ENCODE assay signal across 14 mouse cellular contexts in genomic region chr4:138213861-138214260, GRCm38 (mm10). TPM values are rescaled to one million over a fixed set of nuclear protein-coding genes. Genes with fewer than 3 reads are reported as not detected.
A peak's percentile ranks its signal among the peaks of the same experiment; 100 is the strongest.
DNase-seq lines count a peak whose midpoint lies in the region; TF ChIP-seq lines count a peak whose summit lies in the region.
"Had no signal": no experiment of that assay in that cellular context is flagged by ENCODE, and none has a peak within 500 bp of the region (broad histone marks: within the 10 kb centered on the region; RNA-seq: fewer than 3 reads in every experiment).

No protein-coding gene starts in this region.

- no peaks in the 10 kb centered on the region for H3K27me3 ChIP-seq in myocyte (ENCODE audit: control insufficient read depth, insufficient read depth, insufficient read length)
- H3K27me3 ChIP-seq: embryonic facial prominence, embryonic 13.5 days; forebrain, embryonic 12.5 days; heart, embryonic 12.5 days; limb, embryonic 12.5 days had no signal

- peaks cover 15% of the 10 kb centered on the region for H3K79me2 ChIP-seq in myocyte (ENCODE audit: control insufficient read depth, insufficient read depth)

- no peak overlapping the region for H3K4me3 ChIP-seq in myocyte
- H3K4me3 ChIP-seq: embryonic facial prominence, embryonic 13.5 days; forebrain, embryonic 12.5 days; heart, embryonic 12.5 days; limb, embryonic 12.5 days had no signal

- no peaks in the 10 kb centered on the region for H3K36me3 ChIP-seq in myocyte (ENCODE audit: control insufficient read depth, insufficient read depth)

- peak overlapping the region; percentile 57 for H3K4me2 ChIP-seq in myocyte (ENCODE audit: low read depth)
- H3K4me2 ChIP-seq: embryonic facial prominence, embryonic 13.5 days; forebrain, embryonic 12.5 days; heart, embryonic 12.5 days; limb, embryonic 12.5 days had no signal

- H3ac ChIP-seq in myocyte (ENCODE audit: control insufficient read depth, insufficient read length): no peak overlapping the region

- no peak for TF ChIP-seq POLR2A in myocyte (IDR thresholded peaks at IDR 0.05; ENCODE audit: insufficient read length, low read depth)

- DNase-seq in adrenal gland, adult 2 months: peak; percentile 48
- DNase-seq in adrenal gland, adult 8-10 months: no peak
- peak; percentile 51 for DNase-seq in MN1 (ENCODE audit: low spot score)
- DNase-seq in fibroblast of lung, adult 2 months (ENCODE audit: low read depth): peak; percentile 59
- DNase-seq in frontal cortex, adult 2 months (ENCODE audit: extremely low spot score in 1 of 2, low spot score in 1 of 2): no peak
- DNase-seq in testis, postnatal 14 days (ENCODE audit: low spot score): no peak
- DNase-seq in layer of hippocampus, adult 11-12 months (ENCODE audit: low spot score): no peak
- DNase-seq: cerebellum, adult 18-20 months; kidney, adult 11 months had no signal

TF ChIP-seq in myocyte, 11 proteins besides CTCF, POLR2A, EP300 and RAD21:
- TF ChIP-seq MAX (IDR thresholded peaks at IDR 0.05; ENCODE audit: low read depth): no peak
- TF ChIP-seq TCF12 (IDR thresholded peaks at IDR 0.05; ENCODE audit: insufficient read depth, poor library complexity, severe bottlenecking): no peak
- TF ChIP-seq CEBPB (IDR thresholded peaks at IDR 0.05; ENCODE audit: insufficient read depth, poor library complexity, severe bottlenecking): 0 out of 2 replicates have a peak, but pooled peaks have one; percentile 21
- no peak for TF ChIP-seq E2F4 (IDR thresholded peaks at IDR 0.05; ENCODE audit: insufficient read depth)
- TF ChIP-seq POLR2AphosphoS2 (IDR thresholded peaks at IDR 0.05; ENCODE audit: insufficient read length, low read depth): peak; percentile 29
- TF ChIP-seq REST (IDR thresholded peaks at IDR 0.05; ENCODE audit: insufficient read depth, insufficient read length): no peak
- TF ChIP-seq USF1 (IDR thresholded peaks at IDR 0.05; ENCODE audit: low read depth): no peak
- TF ChIP-seq SRF (IDR thresholded peaks at IDR 0.05; ENCODE audit: control insufficient read depth, insufficient read length, low read depth): no peak
- no peak for TF ChIP-seq MYOD1 (IDR thresholded peaks at IDR 0.05; ENCODE audit: control insufficient read depth in 1 of 3, insufficient read length in 2 of 3, low read depth in 2 of 3)
- peak in 1 of 3 experiments; percentile 27 for TF ChIP-seq MYOG (IDR thresholded peaks at IDR 0.05; ENCODE audit: control insufficient read depth in 1 of 3, insufficient read depth in 1 of 3, insufficient read length in 2 of 3, low read depth in 2 of 3)
- TF ChIP-seq TCF3 (IDR thresholded peaks at IDR 0.05; ENCODE audit: insufficient read length, low read depth): no peak
TF ChIP-seq in myocyte: peak in this region for 3.

RNA-seq across cellular contexts. Expression of gene Hp1bp3, which starts 2.2 kb away (rescaled TPM):
- 100 to 1,000 TPM; 202 to 222 TPM for total RNA-seq in adrenal gland, adult 2 months (2021)
- polyA plus RNA-seq in adrenal gland, adult 2 months (2012; rRNA removed): 40.0 and 49.8 TPM in 2 replicates
- total RNA-seq in adrenal gland, adult 8-10 months (2022): 100 to 1,000 TPM; 228 to 267 (median 252) TPM
- polyA plus RNA-seq in myocyte (2012; fragmentation: generic; extraction: Trizol): 54.7 TPM
- 171 and 179 TPM in 2 replicates for polyA plus RNA-seq in frontal cortex, adult 2 months (2012; rRNA removed)

RNA-seq across cellular contexts. Expression of gene Sh2d5, which starts 36.3 kb away (rescaled TPM):
- 1 to 10 TPM; 1.8 to 2.0 TPM for total RNA-seq in adrenal gland, adult 2 months (2021)
- polyA plus RNA-seq in adrenal gland, adult 2 months (2012; rRNA removed): 3.4 and 3.7 TPM in 2 replicates
- 1 to 10 TPM; 2.5 to 4.7 (median 3.4) TPM for total RNA-seq in adrenal gland, adult 8-10 months (2022)
- 0.08 TPM for polyA plus RNA-seq in myocyte (2012; fragmentation: generic; extraction: Trizol)
- 62.1 and 67.9 TPM in 2 replicates for polyA plus RNA-seq in frontal cortex, adult 2 months (2012; rRNA removed)

RNA-seq across cellular contexts. Expression of gene Kif17, which starts 36.4 kb away (rescaled TPM):
- 1 to 10 TPM; 2.7 to 2.8 TPM for total RNA-seq in adrenal gland, adult 2 months (2021)
- 4.0 and 4.3 TPM in 2 replicates for polyA plus RNA-seq in adrenal gland, adult 2 months (2012; rRNA removed)
- 1 to 10 TPM; 3.1 to 6.3 (median 4.0) TPM for total RNA-seq in adrenal gland, adult 8-10 months (2022)
- polyA plus RNA-seq in myocyte (2012; fragmentation: generic; extraction: Trizol): 0.20 TPM
- 21.8 and 23.3 TPM in 2 replicates for polyA plus RNA-seq in frontal cortex, adult 2 months (2012; rRNA removed)

Comparison
In these comparisons a context has a peak if more than half of its experiments do, and no peak if none do; other contexts are left out.
1. DNase-seq: peak in adrenal gland, adult 2 months (single experiment), MN1 (single experiment) and fibroblast of lung, adult 2 months (single experiment); none in adrenal gland, adult 8-10 months (single experiment), frontal cortex, adult 2 months (0 of 2), testis, postnatal 14 days (single experiment) and layer of hippocampus, adult 11-12 months (single experiment).
2. RNA of gene Sh2d5, which starts 36.3 kb away (polyA plus RNA-seq): 62.1 to 67.9 TPM in frontal cortex, adult 2 months; 3.4 to 3.7 TPM in adrenal gland, adult 2 months and 0.08 TPM in myocyte (single experiment); every median in the first group is over 10 times any median in the second.